Mouse (Mus musculus) inflammation-experienced regulatory T-cells, adult 6 months (primary cell): Measurements from ENCODE around the gene Fam111a. TPM values are rescaled to one million over a fixed set of nuclear protein-coding genes. Genes with fewer than 3 reads are reported as not detected.

Source experiments
- ATAC-seq: one replicate; pipeline ENCODE4 v1.8.0; 2017
- polyA plus RNA-seq, 3 experiments: library from polyadenylated mRNA; unstranded; fragments of 100-300 nt; shearing (Covaris generic); gene quantifications; one replicate each; pipeline ENCODE4 v1.2.1; 2017

The Fam111a gene
- polyA plus RNA-seq, 3 experiments from 2014 or later = 38.8 to 73.2 (median 42.7) TPM

- ATAC-seq = no peak
Observed at GRCm38 (mm10) chr19:12634259-12634658, 88.7 kb downstream of the Fam111a start.

- ATAC-seq = no peak
Observed at GRCm38 (mm10) chr19:12634963-12635362, 89.4 kb downstream of the Fam111a start.

GRCm38 (mm10) chr19:12636863-12637262 is 91.3 kb downstream of the Fam111a start:
- ATAC-seq = no peak

DNA sequence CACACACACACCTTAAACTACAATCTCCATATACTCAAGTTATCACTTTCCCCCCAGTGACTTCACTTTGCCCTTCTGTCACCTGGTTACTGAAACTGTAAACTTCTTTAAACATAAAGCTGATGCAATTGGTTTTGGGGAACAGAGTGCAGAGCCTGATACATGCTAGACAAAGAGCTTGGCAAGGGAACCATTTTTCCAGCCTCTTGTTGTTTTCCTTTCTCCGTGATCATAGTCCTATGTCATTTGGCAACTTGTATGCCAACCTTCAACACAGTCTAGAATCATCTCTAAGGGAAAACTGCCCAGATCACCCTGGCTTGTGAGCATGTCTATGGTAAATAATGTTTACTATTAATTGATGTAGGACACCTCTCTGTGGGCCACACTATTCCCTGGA is 92.5 kb downstream of the Fam111a start:
- no peak for ATAC-seq

Other genes starting within 250 kb of the Fam111a start
- not detected for gene Olfr1436, start 246.6 kb upstream of the Fam111a start, polyA plus RNA-seq
- under 1 TPM in 1 of 3 experiments, not detected in 2; 0.15 TPM for gene Olfr1437, start 220.6 kb upstream of the Fam111a start, polyA plus RNA-seq
- under 1 TPM in 1 of 3 experiments, not detected in 2; 0.09 TPM for gene Olfr1438-ps1, start 209.8 kb upstream of the Fam111a start, polyA plus RNA-seq
- not detected for gene Olfr1440, start 158.5 kb upstream of the Fam111a start, polyA plus RNA-seq
- not detected for gene Olfr1441, start 128.3 kb upstream of the Fam111a start, polyA plus RNA-seq
- gene Pfpl, start 117.8 kb upstream of the Fam111a start, polyA plus RNA-seq = not detected
- under 1 TPM in 2 of 3 experiments, not detected in 1; 0.17 to 0.97 TPM for gene Mpeg1, start 85.0 kb upstream of the Fam111a start, polyA plus RNA-seq
- 10 to 100 TPM in 2 of 3 experiments, under 1 TPM in 1; 0.96 to 13.7 (median 11.0) TPM for gene Dtx4, start 44.3 kb upstream of the Fam111a start, polyA plus RNA-seq
- not detected for gene Gm4952, start 54.2 kb downstream of the Fam111a start, polyA plus RNA-seq
- not detected for gene Glyat, start 87.6 kb downstream of the Fam111a start, polyA plus RNA-seq
- gene Olfr1442, start 124.7 kb downstream of the Fam111a start, polyA plus RNA-seq = not detected
- not detected for gene Olfr1443, start 132.4 kb downstream of the Fam111a start, polyA plus RNA-seq
- gene Keg1, start 150.0 kb downstream of the Fam111a start, polyA plus RNA-seq = not detected
- 1 to 10 TPM; 2.4 to 4.2 (median 3.7) TPM for gene Cntf, start 219.9 kb downstream of the Fam111a start, polyA plus RNA-seq